Mouse (Mus musculus) lung, embryonic 14.5 days (tissue): ENCODE measurements around the gene Invs. TPM values are rescaled to one million over a fixed set of nuclear protein-coding genes. Genes with fewer than 3 reads are reported as not detected.

Source experiments
- ATAC-seq: fragments of 200-750 bp; cut with Nextera tagmentation; 2 replicates; pipeline ENCODE4 v1.8.0; 2017; ENCODE audit warnings: mild to moderate bottlenecking, moderate TSS enrichment, moderate library complexity; ENCODE audit not compliant: insufficient read depth
- DNase-seq: peaks from one replicate; pipeline ENCODE4 v3.0.0-alpha.2; 2015
- H3K27ac ChIP-seq: fragments of 300-500 bp; sonication (generic); 2 replicates; pipeline ENCODE4 v1.5.1; 2014; ENCODE audit warnings: low read depth, mild to moderate bottlenecking, moderate library complexity
- H3K27me3 ChIP-seq: fragments of 300-500 bp; sonication (generic); 2 replicates; pipeline ENCODE4 v1.6.1; 2014; ENCODE audit warnings: low read length, control low read depth; ENCODE audit not compliant: insufficient read depth
- H3K36me3 ChIP-seq: fragments of 300-500 bp; sonication (generic); 2 replicates; pipeline ENCODE4 v1.6.1; 2014; ENCODE audit warnings: control low read depth; ENCODE audit not compliant: insufficient read depth
- H3K4me1 ChIP-seq: fragments of 300-500 bp; sonication (generic); 2 replicates; pipeline ENCODE4 v1.6.1; 2014; ENCODE audit warnings: antibody characterized with exemption, control low read depth; ENCODE audit not compliant: insufficient read depth
- H3K4me2 ChIP-seq: fragments of 300-500 bp; sonication (generic); 2 replicates; pipeline ENCODE4 v1.6.1; 2014; ENCODE audit warnings: mild to moderate bottlenecking
- H3K4me3 ChIP-seq: fragments of 300-500 bp; sonication (generic); 2 replicates; pipeline ENCODE4 v1.5.1; 2014; ENCODE audit warnings: low read depth, low read length
- H3K9ac ChIP-seq: fragments of 300-500 bp; sonication (generic); 2 replicates; pipeline ENCODE4 v1.6.1; 2014
- H3K9me3 ChIP-seq: fragments of 300-500 bp; sonication (generic); 2 replicates; pipeline ENCODE4 v1.6.1; 2016; ENCODE audit warnings: low read depth, low read length, control low read depth
- CTCF ChIP-seq: IDR thresholded peaks from 2 replicates; pipeline ENCODE4 v1.5.1; 2016; ENCODE audit warnings: antibody characterized with exemption, low read depth
- WGBS: fragments of 180-500 bp; shearing (Covaris S2); extraction: QIAGEN DNeasy Blood & Tissue Kit; methylation state at CpG from one replicate; pipeline ENCODE4 v1.1.7; 2014; 5-methylcytosine and 5-hydroxymethylcytosine counted together
- polyA plus RNA-seq: library from polyadenylated mRNA; unstranded; fragments of >200 nt; fragmentation: Nextera tagmentation; extraction: Ambion mirVana; gene quantifications from 2 replicates; pipeline ENCODE4 v1.2.1, GENCODE M21; 2014

Gene Invs
- polyA plus RNA-seq, 1 experiment from 2014 or later = 9.6 TPM

DNA sequence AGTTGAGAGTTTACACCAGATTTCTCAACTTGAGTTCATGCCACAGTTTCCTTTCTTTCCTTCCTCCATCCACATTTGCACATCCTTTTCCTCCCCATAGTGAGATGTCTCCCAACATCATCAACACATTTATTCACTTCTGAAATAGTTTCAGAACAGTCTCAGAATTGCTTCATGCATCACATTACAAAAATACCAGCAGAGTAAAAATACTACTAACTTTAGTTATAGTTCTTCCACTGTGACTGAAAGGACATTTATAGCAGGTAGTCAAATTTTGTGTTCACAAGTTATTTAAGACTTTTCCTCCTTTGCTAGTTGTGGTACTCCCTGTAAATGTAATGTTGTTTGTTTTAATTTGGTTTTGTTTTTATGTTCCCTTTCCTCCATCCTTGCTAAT lies 47.6 kb downstream of the Invs start:
- no peak for ATAC-seq
- Histone ChIP-seq H3K4me3 (no peak overlapping the region), H3K36me3 (no peaks in the 10 kb centered on the region), H3K27ac (no peak overlapping the region), H3K4me2 (no peak overlapping the region), H3K4me1 (no peaks in the 10 kb centered on the region), H3K27me3 (no peaks in the 10 kb centered on the region), H3K9ac (no peak overlapping the region), H3K9me3 (no peaks in the 10 kb centered on the region)
- no peak for TF ChIP-seq CTCF
- no peak for DNase-seq

- ATAC-seq (no peak), DNase-seq (no peak)
- H3K4me2 ChIP-seq = no peak overlapping the region
- H3K27me3 ChIP-seq = no peaks in the 10 kb centered on the region
- H3K27ac ChIP-seq = no peak overlapping the region
- no peak overlapping the region for H3K9ac ChIP-seq
- no peak overlapping the region for H3K4me3 ChIP-seq
- WGBS = 60% methylated on average over 2 of the region's 2 CpGs
- H3K4me1 ChIP-seq = no peaks in the 10 kb centered on the region
- no peaks in the 10 kb centered on the region for H3K9me3 ChIP-seq
- TF ChIP-seq CTCF = no peak
- H3K36me3 ChIP-seq = no peaks in the 10 kb centered on the region
These were observed 48.5 kb downstream of the Invs start for GRCm38 (mm10) chr4:48328042-48328441.

DNA sequence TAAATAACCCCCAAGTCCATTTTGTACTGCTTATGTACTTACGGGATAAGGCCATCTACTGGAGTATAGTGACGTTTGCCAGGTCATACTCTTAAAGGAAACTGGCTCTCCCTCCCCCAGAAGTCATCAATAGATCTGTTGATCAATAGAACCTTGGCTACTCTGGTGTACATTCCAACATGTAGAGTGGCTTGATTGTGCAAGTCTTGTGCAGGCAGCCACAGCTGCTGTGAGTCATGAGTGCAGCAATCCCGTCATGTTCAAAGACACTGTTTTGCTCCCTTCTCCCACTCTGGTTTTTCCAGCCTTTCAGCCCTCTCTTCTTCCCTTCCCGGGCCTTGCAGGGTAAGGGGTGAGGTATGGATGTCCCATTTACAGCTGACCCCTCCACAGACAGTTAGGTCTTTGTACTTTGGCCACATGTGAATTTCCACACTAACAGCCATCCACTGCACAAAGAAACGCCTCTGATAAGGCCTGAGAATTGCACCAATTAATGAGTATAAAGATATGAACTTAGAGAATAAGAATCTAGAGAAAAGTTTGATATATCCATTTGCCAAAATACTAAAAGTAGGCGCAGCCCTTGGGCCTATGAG lies 53.0 kb downstream of the Invs start:
- 76% methylated on average over 6 of the region's 6 CpGs for WGBS

GRCm38 (mm10) chr4:48334927-48335763 lies 55.6 kb downstream of the Invs start:
- Histone ChIP-seq H3K4me1 (no peaks in the 10 kb centered on the region), H3K4me2 (no peak overlapping the region), H3K36me3 (no peaks in the 10 kb centered on the region), H3K9ac (no peak overlapping the region), H3K27ac (no peak overlapping the region), H3K4me3 (no peak overlapping the region), H3K27me3 (no peaks in the 10 kb centered on the region), H3K9me3 (no peaks in the 10 kb centered on the region)
- whole genome bisulfite sequencing = 18% methylated on average over 7 of the region's 7 CpGs
- DNase-seq (no peak), ATAC-seq (no peak)
- no peak for TF ChIP-seq CTCF

More for the DNA sequence above, 53.0 kb downstream of the Invs start:
- DNase-seq (no peak), ATAC-seq (no peak)
- Histone ChIP-seq H3K9me3 (no peaks in the 10 kb centered on the region), H3K4me1 (no peaks in the 10 kb centered on the region), H3K4me2 (no peak overlapping the region), H3K9ac (no peak overlapping the region), H3K27ac (no peak overlapping the region), H3K4me3 (no peak overlapping the region), H3K36me3 (no peaks in the 10 kb centered on the region), H3K27me3 (no peaks in the 10 kb centered on the region)
- TF ChIP-seq CTCF = no peak

DNA sequence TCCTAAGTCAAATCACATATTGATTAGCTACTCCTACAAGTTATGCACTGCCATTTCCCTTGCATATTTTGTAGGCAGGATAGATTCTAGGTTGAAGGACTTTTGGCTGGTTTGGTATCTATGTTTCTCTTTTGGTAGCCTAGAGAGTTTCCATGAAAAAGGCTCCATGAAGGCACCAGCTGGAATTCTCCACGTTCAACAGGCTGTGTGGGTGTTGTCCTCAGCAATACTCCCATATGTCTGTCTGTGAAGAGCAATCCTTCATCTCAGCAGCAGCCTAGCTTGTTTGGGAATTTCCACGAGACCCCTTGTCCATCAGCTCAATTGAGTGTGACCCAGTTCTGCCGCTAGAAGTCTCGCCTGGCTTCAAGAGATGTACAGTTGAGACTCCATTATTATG lies 63.1 kb downstream of the Invs start:
- Histone ChIP-seq H3K27me3 (no peaks in the 10 kb centered on the region), H3K27ac (no peak overlapping the region), H3K9me3 (no peaks in the 10 kb centered on the region), H3K4me3 (no peak overlapping the region), H3K4me1 (no peaks in the 10 kb centered on the region), H3K36me3 (no peaks in the 10 kb centered on the region), H3K9ac (no peak overlapping the region), H3K4me2 (no peak overlapping the region)
- 75% methylated on average over 4 of the region's 4 CpGs for WGBS
- TF ChIP-seq CTCF = no peak
- DNase-seq (no peak), ATAC-seq (no peak)

- H3K27me3 ChIP-seq = no peaks in the 10 kb centered on the region
- no peaks in the 10 kb centered on the region for H3K9me3 ChIP-seq
- H3K36me3 ChIP-seq = no peaks in the 10 kb centered on the region
- no peak overlapping the region for H3K27ac ChIP-seq
- H3K9ac ChIP-seq = no peak overlapping the region
- DNase-seq (no peak), ATAC-seq (no peak)
- WGBS = 54% methylated on average over 3 of the region's 3 CpGs
- H3K4me1 ChIP-seq = no peaks in the 10 kb centered on the region
- H3K4me2 ChIP-seq = no peak overlapping the region
- no peak for TF ChIP-seq CTCF
- no peak overlapping the region for H3K4me3 ChIP-seq
These were observed 82.8 kb downstream of the Invs start for GRCm38 (mm10) chr4:48362367-48362766.

GRCm38 (mm10) chr4:48371037-48371436 lies 91.5 kb downstream of the Invs start:
- Histone ChIP-seq H3K4me1 (no peaks in the 10 kb centered on the region), H3K36me3 (no peaks in the 10 kb centered on the region), H3K9me3 (no peaks in the 10 kb centered on the region), H3K4me3 (no peak overlapping the region), H3K27ac (no peak overlapping the region), H3K9ac (no peak overlapping the region), H3K27me3 (no peaks in the 10 kb centered on the region), H3K4me2 (no peak overlapping the region)
- TF ChIP-seq CTCF = no peak
- ATAC-seq (no peak), DNase-seq (peak; percentile 7)
- 61% methylated on average over 1 of the region's 1 CpGs for WGBS
